Mouse (Mus musculus) heart, postnatal 0 days (tissue): Measurements from ENCODE around the gene Gtf2f2. TPM values are rescaled to one million over a fixed set of nuclear protein-coding genes. Genes with fewer than 3 reads are reported as not detected.
A peak's percentile ranks its signal among the peaks of the same experiment; 100 is the strongest.

Experiments used
- ATAC-seq: fragments of 200-750 bp; cut with Nextera tagmentation; 2 replicates; pipeline ENCODE4 v1.8.0; 2017; ENCODE audit warnings: low read depth, moderate number of reproducible peaks, moderate library complexity; ENCODE audit not compliant: insufficient read depth
- DNase-seq: peaks from one replicate; pipeline ENCODE4 v3.0.0-alpha.2; 2016; ENCODE audit warnings: low spot score
- H3K27ac ChIP-seq: fragments of 300-500 bp; sonication (generic); 2 replicates; pipeline ENCODE4 v1.5.1; 2014; ENCODE audit warnings: low read depth, mild to moderate bottlenecking
- H3K27me3 ChIP-seq: fragments of 300-500 bp; sonication (generic); 2 replicates; pipeline ENCODE4 v1.6.1; 2014; ENCODE audit warnings: low read length, mixed read lengths; ENCODE audit not compliant: control insufficient read depth, insufficient read depth
- H3K36me3 ChIP-seq: fragments of 300-500 bp; sonication (generic); replicated peaks from 2 replicates; pipeline ENCODE4 v1.6.1; 2014; ENCODE audit warnings: low read length, mixed read lengths; ENCODE audit not compliant: control insufficient read depth, insufficient read depth
- H3K4me1 ChIP-seq: fragments of 300-500 bp; sonication (generic); 2 replicates; pipeline ENCODE4 v1.6.1; 2014; ENCODE audit warnings: antibody characterized with exemption; ENCODE audit not compliant: control insufficient read depth, insufficient read depth
- H3K4me2 ChIP-seq: fragments of 300-500 bp; sonication (generic); 2 replicates; pipeline ENCODE4 v1.6.1; 2014; ENCODE audit warnings: low read depth, mild to moderate bottlenecking, low read length, moderate library complexity
- H3K4me3 ChIP-seq: fragments of 300-500 bp; sonication (generic); 2 replicates; pipeline ENCODE4 v1.5.1; 2014; ENCODE audit warnings: low read depth, low read length
- H3K9ac ChIP-seq: fragments of 300-500 bp; sonication (generic); replicated peaks from 2 replicates; pipeline ENCODE4 v1.6.1; 2014; ENCODE audit warnings: low read depth, low read length, mixed read lengths
- H3K9me3 ChIP-seq: fragments of 300-500 bp; sonication (generic); replicated peaks from 2 replicates; pipeline ENCODE4 v1.6.1; 2016; ENCODE audit warnings: low read length; ENCODE audit not compliant: control insufficient read depth
- CTCF ChIP-seq: IDR thresholded peaks from 2 replicates; pipeline ENCODE4 v1.5.1; 2016; ENCODE audit warnings: antibody characterized with exemption, control low read depth, low read depth
- EP300 ChIP-seq: IDR thresholded peaks from 2 replicates; pipeline ENCODE4 v1.6.1; 2016; ENCODE audit warnings: antibody characterized with exemption, low read depth
- WGBS: fragments of 180-500 bp; shearing (Covaris S2); extraction: QIAGEN DNeasy Blood & Tissue Kit; methylation state at CpG from one replicate; pipeline ENCODE4 v1.1.7; 2014; 5-methylcytosine and 5-hydroxymethylcytosine counted together
- polyA plus RNA-seq: library from polyadenylated mRNA; unstranded; fragments of >200 nt; fragmentation: Nextera tagmentation; extraction: Ambion mirVana; gene quantifications from 2 replicates; pipeline ENCODE4 v1.2.1, GENCODE M21; 2015
- total RNA-seq: library from RNA; depleted of rRNA; stranded (reverse); fragments of >200 nt; gene quantifications from 2 replicates; pipeline ENCODE4 v1.2.3, GENCODE M21; 2014; ENCODE audit warnings: low replicate concordance

Gtf2f2 gene
- total and polyA plus RNA-seq, 2 experiments from 2014 or later: 6.4 to 25.7 TPM

- Histone ChIP-seq H3K9ac (no peak overlapping the region), H3K9me3 (no peaks in the 10 kb centered on the region), H3K4me2 (no peak overlapping the region), H3K27ac (no peak overlapping the region), H3K4me1 (no peaks in the 10 kb centered on the region), H3K27me3 (no peaks in the 10 kb centered on the region), H3K36me3 (peaks cover 6% of the 10 kb centered on the region), H3K4me3 (no peak overlapping the region)
- ATAC-seq (no peak), DNase-seq (no peak)
- 86% methylated on average over 4 of the region's 4 CpGs for WGBS
- TF ChIP-seq CTCF (no peak), EP300 (no peak)
Measured at GRCm38 (mm10) chr14:75992371-75992770, 18.3 kb downstream of the Gtf2f2 start.

GRCm38 (mm10) chr14:75990936-75991335 is 19.7 kb downstream of the Gtf2f2 start:
- TF ChIP-seq CTCF (no peak), EP300 (no peak)
- DNase-seq (no peak), ATAC-seq (no peak)
- Histone ChIP-seq H3K9ac (no peak overlapping the region), H3K27me3 (no peaks in the 10 kb centered on the region), H3K4me3 (no peak overlapping the region), H3K27ac (no peak overlapping the region), H3K4me2 (no peak overlapping the region), H3K9me3 (no peaks in the 10 kb centered on the region), H3K36me3 (peaks cover 6% of the 10 kb centered on the region), H3K4me1 (no peaks in the 10 kb centered on the region)
- WGBS: 91% methylated on average over 6 of the region's 6 CpGs

- Histone ChIP-seq H3K27me3 (no peaks in the 10 kb centered on the region), H3K9ac (no peak overlapping the region), H3K27ac (no peak overlapping the region), H3K4me1 (no peaks in the 10 kb centered on the region), H3K4me3 (no peak overlapping the region), H3K9me3 (no peaks in the 10 kb centered on the region), H3K4me2 (no peak overlapping the region), H3K36me3 (no peaks in the 10 kb centered on the region)
- no peak for TF ChIP-seq EP300
- no peak for TF ChIP-seq CTCF
- WGBS: 78% methylated on average over 1 of the region's 1 CpGs
- ATAC-seq (no peak), DNase-seq (no peak)
Measured at GRCm38 (mm10) chr14:75989168-75989567, 21.5 kb downstream of the Gtf2f2 start.

DNA sequence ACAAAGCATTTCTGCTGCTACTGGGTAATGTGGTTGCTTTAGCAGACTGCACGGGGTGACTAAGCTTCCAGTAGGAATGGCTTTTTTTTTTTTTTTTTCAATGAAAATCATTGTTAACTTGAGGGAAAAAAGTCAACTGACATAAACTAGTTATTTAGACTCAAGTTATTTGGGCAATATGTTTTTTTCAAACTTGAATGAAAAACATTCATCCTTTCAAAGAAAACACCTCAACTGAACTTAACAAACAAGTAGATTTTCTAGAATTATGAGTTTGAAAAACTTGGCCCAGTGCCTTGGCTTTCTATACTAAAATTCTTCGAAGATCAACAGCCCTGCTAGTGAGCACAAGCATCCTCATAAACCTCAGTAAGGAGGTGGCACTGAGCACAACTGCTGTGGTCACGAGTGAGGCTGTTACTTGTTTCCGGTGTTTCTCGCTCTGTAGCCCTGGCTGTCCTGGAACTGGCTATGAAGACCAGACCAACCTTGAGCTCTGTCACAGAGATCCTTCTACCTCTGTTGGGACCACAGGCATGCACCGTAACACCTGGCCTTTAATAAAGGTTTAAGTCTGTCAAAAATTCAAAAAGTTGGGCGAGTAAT is 23.7 kb downstream of the Gtf2f2 start:
- no peak for TF ChIP-seq EP300
- TF ChIP-seq CTCF: no peak
- Histone ChIP-seq H3K27me3 (no peaks in the 10 kb centered on the region), H3K9me3 (no peaks in the 10 kb centered on the region), H3K4me3 (no peak overlapping the region), H3K4me2 (no peak overlapping the region), H3K27ac (no peak overlapping the region), H3K9ac (no peak overlapping the region), H3K4me1 (no peaks in the 10 kb centered on the region), H3K36me3 (no peaks in the 10 kb centered on the region)
- 83% methylated on average over 7 of the region's 7 CpGs for WGBS
- ATAC-seq: no peak
- no peak for DNase-seq

DNA sequence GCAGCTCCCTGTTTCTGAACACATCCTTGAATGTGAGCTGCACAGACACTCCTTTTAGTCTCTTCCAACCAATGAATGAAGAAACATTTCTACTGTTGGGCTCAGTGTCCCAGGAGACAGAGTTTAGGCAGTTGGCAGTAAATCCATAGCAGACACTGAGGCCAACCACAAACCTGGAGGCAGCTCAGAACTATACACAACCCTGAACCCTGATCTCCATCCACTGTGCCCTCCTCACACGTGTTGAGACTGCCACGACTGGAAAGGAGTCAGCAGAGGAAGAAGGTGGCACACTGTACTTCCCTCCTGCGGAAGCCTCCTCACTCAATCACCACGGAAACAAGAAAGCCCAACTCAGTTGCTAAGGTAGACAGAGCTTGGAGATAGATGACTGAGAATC is 25.6 kb downstream of the Gtf2f2 start:
- DNase-seq (peak; percentile 8), ATAC-seq (no peak)
- H3K27ac ChIP-seq: no peak overlapping the region
- no peak for TF ChIP-seq EP300
- no peak for TF ChIP-seq CTCF
- H3K4me1 ChIP-seq: no peaks in the 10 kb centered on the region
- H3K4me3 ChIP-seq: no peak overlapping the region
- H3K4me2 ChIP-seq: no peak overlapping the region
- H3K9ac ChIP-seq: no peak overlapping the region
- H3K27me3 ChIP-seq: no peaks in the 10 kb centered on the region
- H3K9me3 ChIP-seq: no peaks in the 10 kb centered on the region
- no peaks in the 10 kb centered on the region for H3K36me3 ChIP-seq
- 58% methylated on average over 4 of the region's 4 CpGs for WGBS

GRCm38 (mm10) chr14:75983891-75984290 is 26.8 kb downstream of the Gtf2f2 start:
- Histone ChIP-seq H3K27me3 (no peaks in the 10 kb centered on the region), H3K9me3 (no peaks in the 10 kb centered on the region), H3K4me1 (no peaks in the 10 kb centered on the region), H3K4me3 (no peak overlapping the region), H3K9ac (no peak overlapping the region), H3K4me2 (no peak overlapping the region), H3K36me3 (no peaks in the 10 kb centered on the region), H3K27ac (no peak overlapping the region)
- no peak for DNase-seq
- WGBS: 93% methylated on average over 2 of the region's 2 CpGs
- no peak for ATAC-seq
- no peak for TF ChIP-seq CTCF
- no peak for TF ChIP-seq EP300
